Mouse (Mus musculus): ENCODE measurements around the gene P2ry13. TPM values are rescaled to one million over a fixed set of nuclear protein-coding genes. Genes with fewer than 3 reads are reported as not detected.

P2ry13 gene
- total RNA-seq, 2 experiments from 2014 or later = 0.83 to 0.92 TPM

DNA sequence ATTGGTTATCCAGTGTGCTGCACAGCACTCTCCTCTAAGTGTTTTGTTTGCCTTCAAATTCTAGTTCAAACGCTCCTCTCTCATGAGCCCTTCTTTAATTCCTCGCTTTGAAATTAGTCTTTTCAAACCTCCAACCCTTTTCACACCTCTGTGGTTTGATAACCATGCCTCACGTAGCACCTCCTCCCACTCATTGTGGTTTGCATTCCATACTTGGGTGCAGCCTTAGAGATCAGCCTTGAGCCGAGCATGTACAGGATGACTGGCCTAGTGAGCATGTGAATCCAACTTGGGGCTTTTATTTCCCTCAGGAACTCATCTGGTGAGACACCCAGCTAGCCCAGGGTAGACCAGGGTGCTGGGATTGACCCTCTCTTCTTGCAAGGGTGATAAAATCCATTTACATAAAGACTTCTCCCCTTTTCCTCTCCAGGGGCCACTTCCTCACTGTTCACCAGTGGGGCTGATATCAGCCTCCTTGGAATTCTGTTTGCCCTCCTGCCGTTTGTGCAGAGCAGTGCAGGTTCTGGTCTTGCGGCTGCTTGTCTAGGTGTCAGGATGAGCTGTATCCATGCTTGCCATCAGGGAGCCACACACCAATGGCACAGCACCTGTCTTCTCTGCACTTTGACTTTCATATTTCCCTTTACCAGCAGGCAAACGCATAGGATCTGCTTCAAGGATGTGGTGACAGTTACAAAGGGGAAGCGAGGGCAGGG, 6.7 kb downstream of the P2ry13 start:
- DNase-seq (ENCODE audit: low spot score) = no peak
- intact Hi-C loops (cut with DNase I) = no loop called here

DNA sequence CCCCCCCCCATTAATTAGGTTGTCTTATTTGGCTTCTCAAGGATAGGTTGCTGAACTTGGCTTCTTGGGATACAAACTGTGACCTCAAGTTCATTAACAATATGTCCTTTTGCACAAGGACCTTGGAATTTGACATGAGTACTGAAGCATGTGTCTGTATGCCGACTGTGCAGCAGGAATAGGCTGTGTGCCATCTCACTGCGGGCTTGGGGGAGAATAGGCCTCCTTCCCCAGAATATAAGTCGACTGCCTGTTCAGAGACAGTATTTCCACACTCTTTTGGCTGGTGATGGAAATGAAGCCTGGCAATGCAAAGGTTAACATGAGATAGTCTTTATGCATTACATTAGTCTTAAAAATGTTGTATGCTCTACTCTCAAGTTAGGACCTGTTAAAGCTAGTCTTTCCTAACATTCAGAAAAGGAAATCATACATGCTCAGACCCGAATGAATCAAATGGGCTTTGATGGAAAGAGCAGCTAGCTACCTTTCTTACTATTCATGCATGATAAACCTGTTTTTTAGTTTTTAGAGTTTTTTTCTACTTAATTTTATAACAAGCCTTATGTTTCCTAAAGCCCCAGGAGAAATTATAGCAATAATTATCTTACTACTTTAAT, 13.2 kb downstream of the P2ry13 start:
- intact Hi-C loops (cut with DNase I) = no loop called here
- no peak for DNase-seq (ENCODE audit: low spot score)

DNA sequence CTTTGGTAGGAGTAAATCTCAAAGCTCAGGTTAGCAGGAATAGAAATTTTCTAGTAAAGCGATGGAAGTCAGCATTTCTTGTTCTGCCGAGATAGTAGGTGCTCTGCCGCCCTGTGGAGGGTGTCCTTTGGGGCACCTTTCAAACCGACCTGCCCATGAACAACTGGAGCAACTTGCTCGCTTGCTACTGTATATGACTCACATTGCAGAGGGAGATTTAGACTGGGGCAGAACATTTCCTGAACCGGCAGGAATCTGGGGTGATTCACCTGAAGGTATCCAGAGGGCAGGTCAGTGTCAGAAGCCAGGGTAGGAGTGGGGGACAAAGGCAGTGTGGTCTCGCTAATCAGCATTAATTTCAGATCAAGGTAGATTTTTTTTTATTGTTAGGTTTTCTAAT, 15.7 kb downstream of the P2ry13 start, which contains the start of gene Gpr87:
Gene Gpr87 (minus strand): TSS at position 167 of the 400 bp plus-strand sequence.
- no peak for DNase-seq (ENCODE audit: low spot score)

GRCm38 (mm10) chr3:59194099-59194498, 16.6 kb downstream of the P2ry13 start:
- intact Hi-C loops (cut with DNase I) = no loop called here
- DNase-seq (ENCODE audit: low spot score) = no peak

More for the DNA sequence above, 15.7 kb downstream of the P2ry13 start, which contains the start of gene Gpr87:
- intact Hi-C loops (cut with DNase I) = no loop called here

- intact Hi-C loops (cut with DNase I) = no loop called here
Observed at GRCm38 (mm10) chr3:59191674-59192073, 19.0 kb downstream of the P2ry13 start.

GRCm38 (mm10) chr3:59187336-59187735, 23.3 kb downstream of the P2ry13 start:
- intact Hi-C loops (cut with DNase I) = no loop called here
- DNase-seq (ENCODE audit: low spot score) = no peak

More at GRCm38 (mm10) chr3:59191674-59192073, 19.0 kb downstream of the P2ry13 start:
- no peak for DNase-seq (ENCODE audit: low spot score)

DNA sequence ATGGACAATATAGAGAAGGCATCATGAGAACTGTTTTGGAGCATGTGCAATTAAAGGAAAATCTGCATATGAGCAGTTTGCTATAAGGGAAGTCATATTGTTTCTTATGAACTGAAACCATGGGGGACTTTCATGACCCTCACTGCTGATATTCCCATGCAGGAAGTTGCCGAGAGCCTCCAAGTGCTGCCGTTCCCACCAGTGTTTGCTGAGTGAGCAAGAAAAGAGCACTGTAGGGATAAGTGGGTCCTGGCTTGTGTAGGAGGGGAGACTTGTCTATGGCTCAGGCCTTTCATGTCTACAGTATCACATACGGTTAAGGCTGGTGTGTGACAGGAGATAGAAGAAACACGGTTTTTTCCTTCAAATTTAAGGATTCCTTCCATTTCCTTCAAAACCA, 25.0 kb downstream of the P2ry13 start:
- intact Hi-C loops (cut with DNase I) = no loop called here
- DNase-seq (ENCODE audit: low spot score) = no peak

GRCm38 (mm10) chr3:59182129-59182528, 28.6 kb downstream of the P2ry13 start:
- no peak for DNase-seq (ENCODE audit: low spot score)
- intact Hi-C loops (cut with DNase I) = no loop called here

DNA sequence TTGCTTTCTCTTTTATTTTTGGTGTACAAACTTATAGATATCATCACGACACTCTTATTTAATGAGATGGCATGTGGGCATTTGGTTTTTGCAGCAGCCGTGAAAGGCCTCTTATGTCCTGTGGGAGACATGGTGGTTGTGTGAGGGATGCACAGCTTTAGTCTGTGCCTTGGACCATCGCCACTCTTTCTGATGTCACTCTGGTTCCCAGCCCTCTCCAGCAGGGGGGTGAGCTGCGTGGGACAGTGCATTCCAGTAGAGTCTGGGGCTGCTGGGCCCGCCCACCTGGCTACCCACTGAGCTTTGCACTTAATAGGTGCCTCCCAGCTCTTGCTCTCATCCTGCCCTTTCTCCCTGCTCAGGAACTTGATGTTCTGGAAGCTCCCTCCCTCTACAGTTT, 29.5 kb downstream of the P2ry13 start:
- no peak for DNase-seq (ENCODE audit: low spot score)
- intact Hi-C loops (cut with DNase I) = no loop called here

DNA sequence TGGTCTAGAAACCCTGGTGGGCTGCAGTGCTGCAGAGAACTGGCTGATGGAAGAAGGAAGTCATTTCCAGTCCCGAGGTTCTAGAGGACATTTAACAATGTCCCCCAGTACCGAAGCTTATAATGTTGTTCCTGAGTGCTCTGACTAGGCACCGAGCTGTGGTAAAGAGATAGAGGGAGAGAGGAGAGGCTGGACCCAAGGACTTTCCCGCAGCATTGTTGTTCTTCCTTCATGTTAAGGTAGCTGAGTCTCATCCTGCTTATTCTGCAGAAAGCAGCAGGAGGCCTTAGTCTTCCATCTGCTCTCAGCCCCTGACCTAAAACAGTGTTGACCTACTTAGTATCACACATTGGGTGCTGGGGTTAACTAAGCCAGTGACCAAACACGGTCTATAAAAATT, 33.8 kb downstream of the P2ry13 start:
- no peak for DNase-seq (ENCODE audit: low spot score)
- intact Hi-C loops (cut with DNase I) = loop anchor here (10.0 kb wide), 1 partner anchor 938 kb away; no protein-coding TSS in a partner anchor

DNA sequence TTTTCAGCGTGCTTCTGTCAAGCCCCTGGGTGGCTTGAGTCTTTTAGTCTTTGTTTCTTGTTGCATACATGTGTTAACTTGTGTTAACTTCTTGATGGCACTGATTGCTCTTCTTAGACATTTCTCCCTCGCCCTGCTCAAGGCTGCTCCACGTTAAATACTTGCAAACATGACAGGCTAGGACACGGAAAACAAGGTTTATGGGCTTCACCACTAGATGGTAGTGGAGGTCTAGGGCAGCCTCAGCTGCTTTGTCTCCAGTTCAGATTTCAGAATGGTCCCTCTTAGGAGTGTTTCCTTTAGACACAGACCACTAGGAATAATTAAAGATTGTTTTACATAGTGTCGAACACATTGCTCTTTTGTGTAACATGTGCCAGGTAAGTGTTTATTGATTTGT, 35.4 kb downstream of the P2ry13 start:
- intact Hi-C loops (cut with DNase I) = loop anchor here (1.0 to 10.0 kb wide), 3 partner anchors 33 to 940 kb away; no protein-coding TSS in a partner anchor
- DNase-seq (ENCODE audit: low spot score) = no peak

GRCm38 (mm10) chr3:59174426-59175154, 36.1 kb downstream of the P2ry13 start:
- no peak for DNase-seq (ENCODE audit: low spot score)
- intact Hi-C loops (cut with DNase I) = loop anchor here (1.0 to 10.0 kb wide), 4 partner anchors 34 to 940 kb away; no protein-coding TSS in a partner anchor

GRCm38 (mm10) chr3:59169921-59170627, 40.6 kb downstream of the P2ry13 start:
- intact Hi-C loops (cut with DNase I) = loop anchor here (5.0 to 10.0 kb wide), 2 partner anchors 48 to 945 kb away; no protein-coding TSS in a partner anchor
- DNase-seq (ENCODE audit: low spot score) = no peak

DNA sequence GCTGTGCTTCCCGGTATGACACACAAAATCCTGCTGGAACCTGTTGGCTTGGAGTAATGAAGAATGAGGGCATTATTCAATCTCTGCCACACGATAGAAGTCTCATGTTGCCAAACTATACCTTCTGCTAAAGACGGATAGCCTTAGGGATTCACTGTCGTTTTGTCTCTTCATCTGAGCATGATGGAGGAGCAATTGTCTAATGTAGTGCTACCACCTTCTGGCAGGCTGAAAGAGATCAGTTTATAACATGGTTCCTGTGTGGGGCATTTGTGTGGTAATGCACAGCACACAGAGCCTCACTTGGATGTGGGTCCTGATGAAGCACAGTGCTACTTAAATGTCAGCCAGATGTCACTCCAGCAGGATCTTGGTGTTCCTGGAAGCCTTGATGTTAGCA, 41.5 kb downstream of the P2ry13 start:
- intact Hi-C loops (cut with DNase I) = no loop called here
- DNase-seq (ENCODE audit: low spot score) = no peak

DNA sequence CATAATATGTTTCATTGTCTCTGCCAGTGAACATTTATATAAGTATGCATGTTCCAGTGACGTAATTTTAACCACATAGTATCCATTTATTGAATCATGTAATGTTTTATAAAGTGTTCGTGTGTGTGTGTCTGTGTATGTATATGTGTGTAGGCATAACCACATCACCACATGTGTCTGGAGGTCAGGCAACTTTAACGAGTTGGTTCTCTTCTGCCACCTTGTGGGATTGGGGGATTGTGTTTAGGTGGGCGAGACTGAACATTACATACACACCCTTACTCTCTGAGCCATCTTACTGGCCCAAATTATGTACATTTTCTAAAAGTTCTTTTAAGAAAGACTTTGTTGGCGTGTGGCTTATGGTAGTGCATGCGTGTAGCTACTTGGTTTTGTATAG, 42.2 kb downstream of the P2ry13 start:
- intact Hi-C loops (cut with DNase I) = no loop called here

DNA sequence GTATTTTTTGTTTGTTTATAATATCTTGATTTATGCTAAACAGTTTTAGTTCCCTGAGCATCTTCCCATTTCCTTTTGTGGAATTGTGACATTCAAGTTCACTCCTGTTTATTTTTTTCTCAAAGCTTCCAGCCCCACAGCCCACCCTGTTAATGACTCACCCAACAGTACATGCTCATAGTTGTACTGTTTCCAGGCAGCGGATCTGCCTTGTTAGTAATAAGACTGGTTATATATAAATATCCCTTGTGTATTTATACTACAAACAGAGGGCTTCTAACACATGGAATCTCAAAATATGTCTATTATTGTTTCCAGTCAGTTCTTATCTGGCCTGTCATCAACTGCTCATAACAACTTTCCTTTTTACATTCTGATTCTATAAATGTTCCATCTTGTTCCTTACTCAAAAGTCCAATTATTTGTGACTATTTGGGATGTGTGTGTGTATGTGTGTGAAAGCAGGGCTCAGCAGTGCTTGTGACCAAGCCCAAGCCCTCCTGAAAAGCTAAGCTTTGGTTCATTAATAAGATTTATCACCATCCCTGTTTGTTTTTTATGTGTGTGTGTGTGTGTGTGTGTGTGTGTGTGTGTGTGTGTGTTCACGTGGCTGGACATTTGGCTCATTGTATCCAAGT, 43.1 kb downstream of the P2ry13 start:
- intact Hi-C loops (cut with DNase I) = no loop called here
- no peak for DNase-seq (ENCODE audit: low spot score)

More for the DNA sequence above, 42.2 kb downstream of the P2ry13 start:
- DNase-seq (ENCODE audit: low spot score) = no peak

DNA sequence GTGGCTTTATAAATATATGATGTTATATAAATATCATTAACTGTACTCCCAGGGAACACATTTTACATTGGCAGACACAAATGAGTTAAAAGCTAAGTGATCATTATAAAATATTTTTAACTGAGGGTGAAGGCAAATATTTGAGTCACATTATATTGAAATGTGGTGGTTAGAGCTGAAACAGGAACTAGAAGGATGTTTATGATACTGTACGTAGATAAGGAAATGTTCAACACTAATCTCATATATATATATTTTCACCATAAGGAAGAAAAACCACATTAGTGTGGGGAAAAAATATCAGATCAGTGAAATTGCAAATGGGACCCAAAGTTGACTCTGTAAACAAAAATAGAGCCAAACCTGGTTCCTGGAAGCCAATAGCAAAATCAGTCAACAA, 50.2 kb downstream of the P2ry13 start:
- no peak for DNase-seq (ENCODE audit: low spot score)
- intact Hi-C loops (cut with DNase I) = no loop called here

All from heart, postnatal 25 days (tissue).